Mouse (Mus musculus): ENCODE results near the gene Angptl8.

- TF ChIP-seq CTCF (IDR thresholded peaks at IDR 0.05; ENCODE audit: low read depth, low read length) (no peak), POLR2A (IDR thresholded peaks at IDR 0.05; ENCODE audit: extremely low read depth, insufficient read depth, low read length) (no peak)
These were observed 17.2 kb upstream of the Angptl8 start for GRCm38 (mm10) chr9:21818125-21818524.

Data from liver, adult 2 months (tissue).